Mouse (Mus musculus) kidney, adult 2 months (tissue): ENCODE measurements around the gene Lrrn2. TPM values are rescaled to one million over a fixed set of nuclear protein-coding genes. Genes with fewer than 3 reads are reported as not detected.
"Not testable (repeated sequence)": the region's sequence is repeated elsewhere in the genome, so short reads cannot be mapped to it uniquely, and the experiment has no call there.

Experiments used
- DNase-seq: peaks from one replicate; pipeline ENCODE4 v3.0.0; 2021
- H3K27ac ChIP-seq: fragments of 200-500 bp; 2 replicates; pipeline ENCODE4 v1.5.1; 2012; ENCODE audit warnings: low read depth, low read length, control low read depth, inconsistent platforms; ENCODE audit not compliant: insufficient read depth
- H3K27me3 ChIP-seq: fragments of 200-500 bp; replicated peaks from 2 replicates; pipeline ENCODE4 v1.6.1; 2012; ENCODE audit warnings: mild to moderate bottlenecking, moderate library complexity, low read length, inconsistent platforms; ENCODE audit not compliant: control insufficient read depth, insufficient read depth
- H3K36me3 ChIP-seq: fragments of 200-500 bp; 2 replicates; pipeline ENCODE4 v1.6.1; 2012; ENCODE audit warnings: mild to moderate bottlenecking, moderate library complexity, low read length, inconsistent platforms; ENCODE audit not compliant: control insufficient read depth, insufficient read depth
- H3K4me1 ChIP-seq: fragments of 200-500 bp; 2 replicates; pipeline ENCODE4 v1.6.1; 2011; ENCODE audit warnings: low read length; ENCODE audit not compliant: control insufficient read depth, insufficient read depth
- H3K4me3 ChIP-seq: fragments of 200-500 bp; 2 replicates; pipeline ENCODE4 v1.5.1; 2011; ENCODE audit warnings: mild to moderate bottlenecking, low read depth, low read length, control low read depth; ENCODE audit not compliant: insufficient read depth
- CTCF ChIP-seq: fragments of 200-500 bp; conservative IDR thresholded peaks from 2 replicates; pipeline ENCODE4 v1.5.1; 2011; ENCODE audit warnings: low read depth, mild to moderate bottlenecking, control low read depth, low read length, moderate library complexity, mixed read lengths; ENCODE audit not compliant: insufficient read depth, insufficient read length
- POLR2A ChIP-seq: fragments of 200-500 bp; IDR thresholded peaks from one replicate; pipeline ENCODE4 v1.6.1; 2011; ENCODE audit warnings: low read depth, low read length, control low read depth
- WGBS: fragments of 180-500 bp; shearing (Covaris S2); methylation state at CpG from one replicate; pipeline ENCODE4 v1.1.7; 2018; 5-methylcytosine and 5-hydroxymethylcytosine counted together
- polyA plus RNA-seq: library from polyadenylated mRNA; depleted of rRNA; stranded (reverse); fragments of >200 nt; gene quantifications from 2 replicates; pipeline ENCODE4 v1.2.3, GENCODE M21; 2012; rRNA removed

The Lrrn2 gene
- polyA plus RNA-seq, 1 experiment: 0.36 TPM

- no peak overlapping the region for H3K27ac ChIP-seq
- no peaks in the 10 kb centered on the region for H3K27me3 ChIP-seq
- peak; percentile 65 for TF ChIP-seq CTCF
- no peak for TF ChIP-seq POLR2A
- WGBS: 64% methylated on average over 7 of the region's 7 CpGs
- peak; percentile 35 for DNase-seq
- H3K36me3 ChIP-seq: peaks cover 2% of the 10 kb centered on the region
- H3K4me3 ChIP-seq: no peak overlapping the region
- H3K4me1 ChIP-seq: no peaks in the 10 kb centered on the region
Measured at GRCm38 (mm10) chr1:132982728-132983127, 102.7 kb downstream of the Lrrn2 start.

GRCm38 (mm10) chr1:132988556-132989459 is 108.7 kb downstream of the Lrrn2 start:
- H3K27ac ChIP-seq, H3K4me1 ChIP-seq, DNase-seq, H3K4me3 ChIP-seq, H3K27me3 ChIP-seq: not testable (repeated sequence)
- peaks cover 12% of the 10 kb centered on the region for H3K36me3 ChIP-seq
- WGBS: 58% methylated on average over 12 of the region's 12 CpGs

Other genes starting within 250 kb of the Lrrn2 start
- gene Nfasc, start 138.5 kb upstream of the Lrrn2 start, polyA plus RNA-seq: 0.08 and 0.20 TPM in 2 replicates
- gene Mdm4, start 150.3 kb downstream of the Lrrn2 start, polyA plus RNA-seq: 22.1 and 24.5 TPM in 2 replicates
- 3.6 TPM in 2 replicates for gene Pik3c2b, start 165.4 kb downstream of the Lrrn2 start, polyA plus RNA-seq